Mouse (Mus musculus) testis, postnatal 14 days (tissue): ENCODE measurements around the gene Gtf3c3.

Source experiments
- DNase-seq: peaks from one replicate; pipeline ENCODE4 v3.0.0; 2021; ENCODE audit warnings: low spot score

Gtf3c3 gene

GRCm38 (mm10) chr1:54438340-54439079, at the start of gene Gtf3c3:
Gtf3c3 (minus strand) TSS chr1:54438971.
- DNase-seq = peak; percentile 84

- DNase-seq = no peak
Measured at GRCm38 (mm10) chr1:54484744-54485420, 46.1 kb upstream of the Gtf3c3 start.

GRCm38 (mm10) chr1:54480491-54480890, 41.7 kb upstream of the Gtf3c3 start:
- no peak for DNase-seq

- no peak for DNase-seq
Measured at GRCm38 (mm10) chr1:54468662-54469061, 29.9 kb upstream of the Gtf3c3 start.

- no peak for DNase-seq
Measured at GRCm38 (mm10) chr1:54467366-54467765, 28.6 kb upstream of the Gtf3c3 start.

- DNase-seq = no peak
Measured at GRCm38 (mm10) chr1:54452116-54452515, 13.3 kb upstream of the Gtf3c3 start.

GRCm38 (mm10) chr1:54448833-54449232, 10.1 kb upstream of the Gtf3c3 start:
- no peak for DNase-seq

GRCm38 (mm10) chr1:54443641-54444040, 4.9 kb upstream of the Gtf3c3 start:
- no peak for DNase-seq

GRCm38 (mm10) chr1:54439080-54439476, 307 bp upstream of the Gtf3c3 start:
- DNase-seq = no peak

GRCm38 (mm10) chr1:54422195-54422750, 16.5 kb downstream of the Gtf3c3 start:
- DNase-seq = no peak

- no peak for DNase-seq
Measured at GRCm38 (mm10) chr1:54421670-54422069, 17.1 kb downstream of the Gtf3c3 start.

- DNase-seq = no peak
Measured at GRCm38 (mm10) chr1:54402736-54403135, 36.0 kb downstream of the Gtf3c3 start.

GRCm38 (mm10) chr1:54384221-54384620, 54.5 kb downstream of the Gtf3c3 start:
- DNase-seq = no peak

- no peak for DNase-seq
Measured at GRCm38 (mm10) chr1:54380978-54381914, 57.5 kb downstream of the Gtf3c3 start.

- no peak for DNase-seq
Measured at GRCm38 (mm10) chr1:54377506-54378051, 61.2 kb downstream of the Gtf3c3 start.

- no peak for DNase-seq
Measured at GRCm38 (mm10) chr1:54356566-54356965, 82.2 kb downstream of the Gtf3c3 start.

GRCm38 (mm10) chr1:54355485-54355884, 83.3 kb downstream of the Gtf3c3 start:
- DNase-seq = no peak

- DNase-seq = no peak
Measured at GRCm38 (mm10) chr1:54354786-54355185, 84.0 kb downstream of the Gtf3c3 start.
